Mouse (Mus musculus) midbrain, embryonic 14.5 days (tissue): ENCODE results near the gene Mylk3. TPM values are rescaled to one million over a fixed set of nuclear protein-coding genes. Genes with fewer than 3 reads are reported as not detected.

Experiments used
- ATAC-seq: fragments of 200-750 bp; cut with Nextera tagmentation; 2 replicates; pipeline ENCODE4 v1.8.0; 2017; ENCODE audit warnings: moderate number of reproducible peaks, moderate library complexity; ENCODE audit not compliant: low FRiP score, low TSS enrichment
- DNase-seq: peaks from one replicate; pipeline ENCODE4 v3.0.0-alpha.2; 2015
- H3K27ac ChIP-seq: fragments of 300-500 bp; sonication (generic); replicated peaks from 2 replicates; pipeline ENCODE4 v1.5.1; 2014; ENCODE audit warnings: mild to moderate bottlenecking, low read depth, low read length, moderate library complexity
- H3K27me3 ChIP-seq: fragments of 300-500 bp; sonication (generic); 2 replicates; pipeline ENCODE4 v1.6.1; 2014; ENCODE audit warnings: low read length, control low read depth, mixed read lengths; ENCODE audit not compliant: control insufficient read depth, insufficient read depth
- H3K36me3 ChIP-seq: fragments of 300-500 bp; sonication (generic); 2 replicates; pipeline ENCODE4 v1.6.1; 2014; ENCODE audit warnings: low read length, control low read depth; ENCODE audit not compliant: control insufficient read depth, insufficient read depth
- H3K4me1 ChIP-seq: fragments of 300-500 bp; sonication (generic); 2 replicates; pipeline ENCODE4 v1.6.1; 2014; ENCODE audit warnings: mild to moderate bottlenecking, antibody characterized with exemption, low read length, control low read depth; ENCODE audit not compliant: control insufficient read depth, insufficient read depth
- H3K4me2 ChIP-seq: fragments of 300-500 bp; sonication (generic); 2 replicates; pipeline ENCODE4 v1.6.1; 2014; ENCODE audit warnings: mild to moderate bottlenecking, low read length, moderate library complexity
- H3K4me3 ChIP-seq: fragments of 300-500 bp; sonication (generic); replicated peaks from 2 replicates; pipeline ENCODE4 v1.5.1; 2014; ENCODE audit warnings: low read depth, low read length
- H3K9ac ChIP-seq: fragments of 300-500 bp; sonication (generic); replicated peaks from 2 replicates; pipeline ENCODE4 v1.6.1; 2014; ENCODE audit warnings: mild to moderate bottlenecking, low read length, moderate library complexity
- H3K9me3 ChIP-seq: fragments of 300-500 bp; sonication (generic); 2 replicates; pipeline ENCODE4 v1.6.1; 2016; ENCODE audit warnings: low read length, control low read depth, mixed read lengths; ENCODE audit not compliant: control insufficient read depth
- WGBS: fragments of 180-500 bp; shearing (Covaris S2); extraction: QIAGEN DNeasy Blood & Tissue Kit; methylation state at CpG from one replicate; pipeline ENCODE4 v1.1.7; 2014; 5-methylcytosine and 5-hydroxymethylcytosine counted together
- polyA plus RNA-seq: library from polyadenylated mRNA; unstranded; fragments of >200 nt; fragmentation: Nextera tagmentation; extraction: Ambion mirVana; gene quantifications from 2 replicates; pipeline ENCODE4 v1.2.1, GENCODE M21; 2014

Mylk3 gene
- polyA plus RNA-seq, 1 experiment from 2014 or later: 0.36 TPM

GRCm38 (mm10) chr8:85298600-85299433, 87.3 kb downstream of the Mylk3 start:
- H3K27me3 ChIP-seq: no peaks in the 10 kb centered on the region
- ATAC-seq: peak; percentile 29
- H3K9me3 ChIP-seq: no peaks in the 10 kb centered on the region
- DNase-seq: peak; percentile 39
- peak overlapping the region; percentile 60 for H3K4me2 ChIP-seq
- WGBS: under 1% methylated on average over 53 of the region's 53 CpGs
- H3K4me1 ChIP-seq: peaks cover 27% of the 10 kb centered on the region
- H3K4me3 ChIP-seq: peak overlapping the region; percentile 93
- peak overlapping the region; percentile 95 for H3K27ac ChIP-seq
- H3K36me3 ChIP-seq: peaks cover 15% of the 10 kb centered on the region
- H3K9ac ChIP-seq: peak overlapping the region; percentile 87

GRCm38 (mm10) chr8:85286846-85287245, 99.3 kb downstream of the Mylk3 start:
- no peaks in the 10 kb centered on the region for H3K4me1 ChIP-seq
- no peak overlapping the region for H3K9ac ChIP-seq
- ATAC-seq: no peak
- no peak overlapping the region for H3K4me3 ChIP-seq
- peaks cover 65% of the 10 kb centered on the region for H3K36me3 ChIP-seq
- 98% methylated on average over 1 of the region's 1 CpGs for WGBS
- no peaks in the 10 kb centered on the region for H3K27me3 ChIP-seq
- H3K9me3 ChIP-seq: no peaks in the 10 kb centered on the region
- no peak for DNase-seq
- H3K27ac ChIP-seq: no peak overlapping the region
- no peak overlapping the region for H3K4me2 ChIP-seq

Other genes with a start within 250 kb of the Mylk3 start
- not detected in 2 replicates for gene Cks1brt, start 234.4 kb downstream of the Mylk3 start, polyA plus RNA-seq
- gene Olfr371, start 160.4 kb downstream of the Mylk3 start, polyA plus RNA-seq: not detected in 2 replicates
- gene Orc6, start 86.7 kb downstream of the Mylk3 start, polyA plus RNA-seq: 77.0 and 77.5 TPM in 2 replicates
- gene Vps35, start 86.5 kb downstream of the Mylk3 start, polyA plus RNA-seq: 155 and 182 TPM in 2 replicates
- 40.9 and 41.1 TPM in 2 replicates for gene 4921524J17Rik, start 46.5 kb upstream of the Mylk3 start, polyA plus RNA-seq
- 32.9 and 38.1 TPM in 2 replicates for gene Gpt2, start 106.2 kb upstream of the Mylk3 start, polyA plus RNA-seq
- 161 and 182 TPM in 2 replicates for gene Dnaja2, start 169.0 kb upstream of the Mylk3 start, polyA plus RNA-seq